In genomic region chr12:85951822-85952221, GRCm38 (mm10) we compare ENCODE assay signal across 14 mouse cellular contexts.
DNase-seq lines count a peak whose midpoint lies in the region; ATAC-seq and TF ChIP-seq lines count a peak whose summit lies in the region.
"Had no signal": no experiment of that assay in that cellular context is flagged by ENCODE, and none has a peak within 500 bp of the region (broad histone marks: within the 10 kb centered on the region; RNA-seq: fewer than 3 reads in every experiment).

No protein-coding gene starts in this region.

- H3K27ac ChIP-seq in forebrain, postnatal 0 days (ENCODE audit: low read depth, low read length), result no peak overlapping the region
- no peak overlapping the region for H3K27ac ChIP-seq in forebrain, embryonic 10.5 days
- H3K27ac ChIP-seq in liver, embryonic 14.5 days, result no peak overlapping the region
- H3K27ac ChIP-seq in liver, embryonic 12.5 days, result no peak overlapping the region
- H3K27ac ChIP-seq: forebrain, embryonic 15.5 days; macrophage had no signal

- H3K27me3 ChIP-seq in forebrain, postnatal 0 days (ENCODE audit: insufficient read depth, low read length), result no peaks in the 10 kb centered on the region
- H3K27me3 ChIP-seq in forebrain, embryonic 10.5 days (ENCODE audit: poor library complexity, severe bottlenecking), result no peaks in the 10 kb centered on the region
- H3K27me3 ChIP-seq in liver, embryonic 14.5 days (ENCODE audit: control insufficient read depth, insufficient read depth, low read length), result no peaks in the 10 kb centered on the region
- H3K27me3 ChIP-seq in liver, embryonic 12.5 days (replicated peaks), result no peaks in the 10 kb centered on the region
- H3K27me3 ChIP-seq: forebrain, embryonic 15.5 days had no signal

- no peaks in the 10 kb centered on the region for H3K4me1 ChIP-seq in forebrain, postnatal 0 days (ENCODE audit: insufficient read depth)
- no peaks in the 10 kb centered on the region for H3K4me1 ChIP-seq in forebrain, embryonic 10.5 days
- H3K4me1 ChIP-seq in liver, embryonic 14.5 days (replicated peaks; ENCODE audit: control insufficient read depth in 2 of 2, insufficient read depth in 2 of 2, low read length in 1 of 2), result no peaks in the 10 kb centered on the region
- H3K4me1 ChIP-seq in liver, embryonic 12.5 days, result no peaks in the 10 kb centered on the region
- H3K4me1 ChIP-seq: forebrain, embryonic 15.5 days had no signal

- no peak for DNase-seq in forebrain, postnatal 0 days
- DNase-seq in forebrain, embryonic 10.5 days (ENCODE audit: extremely low spot score, low spot score), result no peak
- DNase-seq in liver, embryonic 14.5 days (ENCODE audit: low read depth in 3 of 3, low spot score in 3 of 3), result no peak
- DNase-seq in 3T3-L1 (ENCODE audit: low read depth, low spot score) (peak; percentile 39), R1 (ENCODE audit: low read depth, low spot score) (peak; percentile 34)
- no peak for DNase-seq in right cerebral cortex, postnatal 4 days
- no peak for DNase-seq in kidney, postnatal 10 days
- DNase-seq: gastrocnemius, postnatal 25 days; kidney, adult 11 months; left cerebral cortex, postnatal 4 days had no signal

- H3K4me3 ChIP-seq in forebrain, postnatal 0 days (ENCODE audit: low read depth, low read length), result no peak overlapping the region
- no peak overlapping the region for H3K4me3 ChIP-seq in forebrain, embryonic 10.5 days
- H3K4me3 ChIP-seq in liver, embryonic 14.5 days (ENCODE audit: insufficient read depth in 1 of 2, low read depth in 2 of 2, low read length in 2 of 2), result no peak overlapping the region
- no peak overlapping the region for H3K4me3 ChIP-seq in liver, embryonic 12.5 days
- H3K4me3 ChIP-seq: forebrain, embryonic 15.5 days had no signal

- no peak for TF ChIP-seq EP300 in liver, embryonic 14.5 days (IDR thresholded peaks at IDR 0.05; ENCODE audit: low read depth)

- no peak overlapping the region for H3K4me2 ChIP-seq in forebrain, postnatal 0 days (ENCODE audit: low read depth)
- H3K4me2 ChIP-seq in liver, embryonic 14.5 days (ENCODE audit: low read depth), result no peak overlapping the region
- no peak overlapping the region for H3K4me2 ChIP-seq in liver, embryonic 12.5 days
- H3K4me2 ChIP-seq: forebrain, embryonic 15.5 days had no signal

- no peaks in the 10 kb centered on the region for H3K9me3 ChIP-seq in forebrain, postnatal 0 days (ENCODE audit: low read length)
- H3K9me3 ChIP-seq in forebrain, embryonic 10.5 days, result no peaks in the 10 kb centered on the region
- no peaks in the 10 kb centered on the region for H3K9me3 ChIP-seq in liver, embryonic 14.5 days (ENCODE audit: control insufficient read depth, low read length)
- no peaks in the 10 kb centered on the region for H3K9me3 ChIP-seq in liver, embryonic 12.5 days (replicated peaks)
- H3K9me3 ChIP-seq: forebrain, embryonic 15.5 days had no signal

- 91% methylated on average over 1 of the region's 1 CpGs for WGBS in forebrain, postnatal 0 days
- WGBS in forebrain, embryonic 10.5 days, result 95% methylated on average over 1 of the region's 1 CpGs
- WGBS in liver, embryonic 14.5 days (ENCODE audit: insufficient replicate concordance), result 83% methylated on average over 1 of the region's 1 CpGs
- WGBS in liver, embryonic 12.5 days (ENCODE audit: insufficient replicate concordance), result 85% methylated on average over 1 of the region's 1 CpGs

- H3K9ac ChIP-seq in forebrain, postnatal 0 days, result no peak overlapping the region
- no peak overlapping the region for H3K9ac ChIP-seq in liver, embryonic 14.5 days (replicated peaks)
- H3K9ac ChIP-seq in liver, embryonic 12.5 days, result no peak overlapping the region
- H3K9ac ChIP-seq: forebrain, embryonic 15.5 days had no signal

- ATAC-seq in forebrain, postnatal 0 days, result no peak
- ATAC-seq in liver, embryonic 14.5 days (ENCODE audit: insufficient read depth), result no peak
- ATAC-seq in liver, embryonic 12.5 days, result no peak
- ATAC-seq: forebrain, embryonic 15.5 days; midbrain, embryonic 16.5 days had no signal

- no peaks in the 10 kb centered on the region for H3K36me3 ChIP-seq in forebrain, postnatal 0 days (ENCODE audit: insufficient read depth)
- peaks cover 32% of the 10 kb centered on the region for H3K36me3 ChIP-seq in forebrain, embryonic 10.5 days (replicated peaks)
- no peaks in the 10 kb centered on the region for H3K36me3 ChIP-seq in liver, embryonic 14.5 days (replicated peaks; ENCODE audit: control insufficient read depth, insufficient read depth, low read depth)
- peaks cover 13% of the 10 kb centered on the region for H3K36me3 ChIP-seq in liver, embryonic 12.5 days
- H3K36me3 ChIP-seq: forebrain, embryonic 15.5 days had no signal

- TF ChIP-seq CTCF in forebrain, postnatal 0 days (IDR thresholded peaks at IDR 0.05; ENCODE audit: low read depth), result peak; percentile 25
- peak; percentile 47 for TF ChIP-seq CTCF in liver, embryonic 14.5 days (IDR thresholded peaks at IDR 0.05; ENCODE audit: low read depth)

Comparison
In these comparisons a context has a peak if more than half of its experiments do, and no peak if none do; other contexts are left out.
1. DNase-seq: peak in 3T3-L1 (single experiment) and R1 (single experiment); none in forebrain, postnatal 0 days (single experiment), forebrain, embryonic 10.5 days (single experiment), liver, embryonic 14.5 days (0 of 3), right cerebral cortex, postnatal 4 days (single experiment) and kidney, postnatal 10 days (single experiment).